Mouse (Mus musculus) stomach, embryonic 14.5 days (tissue): ENCODE data around the gene Slc16a8. TPM values are rescaled to one million over a fixed set of nuclear protein-coding genes. Genes with fewer than 3 reads are reported as not detected.
A peak's percentile ranks its signal among the peaks of the same experiment; 100 is the strongest.

Experiments
- ATAC-seq: fragments of 200-750 bp; cut with Nextera tagmentation; 2 replicates; pipeline ENCODE4 v1.8.0; 2017; ENCODE audit warnings: low read depth, moderate TSS enrichment; ENCODE audit not compliant: insufficient number of reproducible peaks, insufficient read depth, low FRiP score
- H3K27ac ChIP-seq: fragments of 300-500 bp; sonication (generic); 2 replicates; pipeline ENCODE4 v1.5.1; 2014; ENCODE audit warnings: mild to moderate bottlenecking, low read length, moderate library complexity, mixed read lengths
- H3K27me3 ChIP-seq: fragments of 300-500 bp; sonication (generic); 2 replicates; pipeline ENCODE4 v1.6.1; 2014; ENCODE audit warnings: low read length, control low read depth, mixed read lengths; ENCODE audit not compliant: control insufficient read depth, insufficient read depth
- H3K36me3 ChIP-seq: fragments of 300-500 bp; sonication (generic); 2 replicates; pipeline ENCODE4 v1.6.1; 2014; ENCODE audit warnings: mild to moderate bottlenecking, control low read depth, low read length, moderate library complexity, mixed read lengths; ENCODE audit not compliant: control insufficient read depth, insufficient read depth
- H3K4me1 ChIP-seq: fragments of 300-500 bp; sonication (generic); 2 replicates; pipeline ENCODE4 v1.6.1; 2014; ENCODE audit warnings: low read length, control low read depth, mixed read lengths; ENCODE audit not compliant: control insufficient read depth, insufficient read depth
- H3K4me2 ChIP-seq: fragments of 300-500 bp; sonication (generic); replicated peaks from 2 replicates; pipeline ENCODE4 v1.6.1; 2014; ENCODE audit warnings: low read depth, low read length, control low read depth
- H3K4me3 ChIP-seq: fragments of 300-500 bp; sonication (generic); 2 replicates; pipeline ENCODE4 v1.5.1; 2014; ENCODE audit warnings: low read depth, low read length, control low read depth
- H3K9ac ChIP-seq: fragments of 300-500 bp; sonication (generic); replicated peaks from 2 replicates; pipeline ENCODE4 v1.6.1; 2014; ENCODE audit warnings: low read depth, mild to moderate bottlenecking, control low read depth, low read length, moderate library complexity, mixed read lengths
- H3K9me3 ChIP-seq: fragments of 300-500 bp; sonication (generic); 2 replicates; pipeline ENCODE4 v1.6.1; 2016; ENCODE audit warnings: low read depth, low read length, control low read depth; ENCODE audit not compliant: control insufficient read depth
- WGBS: fragments of 180-500 bp; shearing (Covaris S2); extraction: QIAGEN DNeasy Blood & Tissue Kit; methylation state at CpG from one replicate; pipeline ENCODE4 v1.1.7; 2014; 5-methylcytosine and 5-hydroxymethylcytosine counted together
- polyA plus RNA-seq: library from polyadenylated mRNA; unstranded; fragments of >200 nt; fragmentation: Nextera tagmentation; extraction: Ambion mirVana; gene quantifications from 2 replicates; pipeline ENCODE4 v1.2.1, GENCODE M21; 2014

The Slc16a8 gene
- polyA plus RNA-seq, 1 experiment from 2014 or later: 0.19 TPM

GRCm38 (mm10) chr15:79286141-79286540 is 31.6 kb upstream of the Slc16a8 start:
- 84% methylated on average over 7 of the region's 7 CpGs for WGBS
- no peaks in the 10 kb centered on the region for H3K27me3 ChIP-seq
- H3K4me2 ChIP-seq: no peak overlapping the region
- ATAC-seq: no peak
- H3K4me1 ChIP-seq: no peaks in the 10 kb centered on the region
- H3K9me3 ChIP-seq: no peaks in the 10 kb centered on the region
- H3K9ac ChIP-seq: no peak overlapping the region
- peaks cover 4% of the 10 kb centered on the region; the same call in 1 of the 2 replicates for H3K36me3 ChIP-seq
- H3K4me3 ChIP-seq: no peak overlapping the region
- peak overlapping the region; percentile 39; the same call in 1 of the 2 replicates for H3K27ac ChIP-seq

- 48% methylated on average over 10 of the region's 10 CpGs for WGBS
- Histone ChIP-seq H3K4me3 (no peak within 1 kb of the TSS), H3K27ac (peak within 1 kb of the TSS; percentile 39; the same call in 1 of the 2 replicates), H3K9me3 (no peaks in the 10 kb centered on the region), H3K4me1 (no peaks in the 10 kb centered on the region), H3K9ac (no peak within 1 kb of the TSS), H3K27me3 (no peaks in the 10 kb centered on the region), H3K4me2 (peak within 1 kb of the TSS; percentile 12; the same call in 1 of the 2 replicates), H3K36me3 (peaks cover 4% of the 10 kb centered on the region; the same call in 1 of the 2 replicates)
- peak; percentile 69 for ATAC-seq
Measured at GRCm38 (mm10) chr15:79285399-79285798, 30.8 kb upstream of the Slc16a8 start, which contains the start of gene Baiap2l2. Gene Baiap2l2 (minus strand): TSS chr15:79285537.

GRCm38 (mm10) chr15:79283371-79283770 is 28.8 kb upstream of the Slc16a8 start:
- ATAC-seq: no peak
- no peak overlapping the region for H3K4me2 ChIP-seq
- no peaks in the 10 kb centered on the region for H3K4me1 ChIP-seq
- H3K9me3 ChIP-seq: no peaks in the 10 kb centered on the region
- WGBS: 84% methylated on average over 4 of the region's 4 CpGs
- H3K9ac ChIP-seq: no peak overlapping the region
- H3K27me3 ChIP-seq: no peaks in the 10 kb centered on the region
- H3K27ac ChIP-seq: no peak overlapping the region
- peaks cover 4% of the 10 kb centered on the region; the same call in 1 of the 2 replicates for H3K36me3 ChIP-seq
- H3K4me3 ChIP-seq: no peak overlapping the region

GRCm38 (mm10) chr15:79282434-79282833 is 27.9 kb upstream of the Slc16a8 start:
- no peak for ATAC-seq
- no peaks in the 10 kb centered on the region for H3K4me1 ChIP-seq
- H3K4me2 ChIP-seq: no peak overlapping the region
- no peak overlapping the region; the same call in 1 of the 2 replicates for H3K27ac ChIP-seq
- WGBS: 56% methylated on average over 5 of the region's 5 CpGs
- peaks cover 4% of the 10 kb centered on the region; the same call in 1 of the 2 replicates for H3K36me3 ChIP-seq
- H3K4me3 ChIP-seq: no peak overlapping the region
- H3K9ac ChIP-seq: no peak overlapping the region
- H3K27me3 ChIP-seq: no peaks in the 10 kb centered on the region
- H3K9me3 ChIP-seq: no peaks in the 10 kb centered on the region

- peak overlapping the region; percentile 39; the same call in 1 of the 2 replicates for H3K27ac ChIP-seq
- H3K4me2 ChIP-seq: no peak overlapping the region
- no peaks in the 10 kb centered on the region for H3K4me1 ChIP-seq
- H3K36me3 ChIP-seq: no peaks in the 10 kb centered on the region; the same call in 1 of the 2 replicates
- no peak overlapping the region for H3K4me3 ChIP-seq
- H3K9me3 ChIP-seq: no peaks in the 10 kb centered on the region
- H3K27me3 ChIP-seq: no peaks in the 10 kb centered on the region
- peak; percentile 77 for ATAC-seq
- H3K9ac ChIP-seq: no peak overlapping the region
- 55% methylated on average over 1 of the region's 1 CpGs for WGBS
Measured at GRCm38 (mm10) chr15:79281389-79281788, 26.8 kb upstream of the Slc16a8 start.

GRCm38 (mm10) chr15:79280850-79281249 is 26.3 kb upstream of the Slc16a8 start:
- Histone ChIP-seq H3K27me3 (no peaks in the 10 kb centered on the region), H3K9me3 (no peaks in the 10 kb centered on the region), H3K4me2 (no peak overlapping the region), H3K4me3 (no peak overlapping the region), H3K27ac (peak overlapping the region; percentile 39; the same call in 1 of the 2 replicates), H3K36me3 (no peaks in the 10 kb centered on the region; the same call in 1 of the 2 replicates), H3K4me1 (no peaks in the 10 kb centered on the region), H3K9ac (no peak overlapping the region)
- 60% methylated on average over 5 of the region's 5 CpGs for WGBS
- ATAC-seq: no peak

- no peak overlapping the region for H3K4me2 ChIP-seq
- no peaks in the 10 kb centered on the region for H3K4me1 ChIP-seq
- 23% methylated on average over 6 of the region's 6 CpGs for WGBS
- no peaks in the 10 kb centered on the region for H3K9me3 ChIP-seq
- ATAC-seq: no peak
- H3K27me3 ChIP-seq: no peaks in the 10 kb centered on the region
- no peak overlapping the region for H3K4me3 ChIP-seq
- no peak overlapping the region for H3K9ac ChIP-seq
- H3K36me3 ChIP-seq: no peaks in the 10 kb centered on the region
- H3K27ac ChIP-seq: no peak overlapping the region
Measured at GRCm38 (mm10) chr15:79280209-79280608, 25.6 kb upstream of the Slc16a8 start.

- Histone ChIP-seq H3K4me3 (no peak overlapping the region), H3K9me3 (no peaks in the 10 kb centered on the region), H3K4me1 (no peaks in the 10 kb centered on the region), H3K27me3 (no peaks in the 10 kb centered on the region), H3K36me3 (no peaks in the 10 kb centered on the region), H3K4me2 (no peak overlapping the region), H3K27ac (no peak overlapping the region), H3K9ac (no peak overlapping the region)
- ATAC-seq: no peak
- WGBS: 64% methylated on average over 10 of the region's 10 CpGs
Measured at GRCm38 (mm10) chr15:79277728-79278127, 23.2 kb upstream of the Slc16a8 start.

- H3K9ac ChIP-seq: no peak overlapping the region
- H3K27ac ChIP-seq: no peak overlapping the region
- H3K4me2 ChIP-seq: no peak overlapping the region
- 63% methylated on average over 10 of the region's 10 CpGs for WGBS
- H3K4me3 ChIP-seq: no peak overlapping the region
- no peaks in the 10 kb centered on the region for H3K36me3 ChIP-seq
- no peaks in the 10 kb centered on the region for H3K27me3 ChIP-seq
- peaks cover 11% of the 10 kb centered on the region; the same call in 1 of the 2 replicates for H3K4me1 ChIP-seq
- ATAC-seq: no peak
- no peaks in the 10 kb centered on the region for H3K9me3 ChIP-seq
Measured at GRCm38 (mm10) chr15:79273020-79273419, 18.5 kb upstream of the Slc16a8 start.
